Mouse (Mus musculus) lung, adult 10 weeks (tissue): ENCODE measurements around the gene Zbtb21. TPM values are rescaled to one million over a fixed set of nuclear protein-coding genes. Genes with fewer than 3 reads are reported as not detected.

ENCODE experiments used
- polyA plus RNA-seq: library from polyadenylated mRNA; stranded (reverse); fragments of 350-450 nt; fragmentation: Illumina TruSeq; extraction: RNeasy Lipid Tissue Mini Kit (QIAGEN cat#74804); gene quantifications from one replicate; pipeline ENCODE4 v1.2.3, GENCODE M21; 2014; ENCODE audit warnings: low read depth, low replicate concordance; ENCODE audit not compliant: insufficient read depth

Gene Zbtb21
- 6.9 TPM for polyA plus RNA-seq

GRCm38 (mm10) chr16:97962151-97962948 lies at the start of gene Zbtb21, which contains the start of gene C2cd2:
Gene Zbtb21 (minus strand): TSS chr16:97962622.
Gene C2cd2 (minus strand): TSS chr16:97962598.

GRCm38 (mm10) chr16:97996616-97997382 lies 34.4 kb upstream of the Zbtb21 start, which contains the start of gene B230307C23Rik:
Gene B230307C23Rik (plus strand): TSS chr16:97997315.

Other genes with a start within 250 kb of the Zbtb21 start
- 8.9 TPM for gene Ripk4, start 198.8 kb downstream of the Zbtb21 start, polyA plus RNA-seq
- gene Prdm15, start 110.8 kb downstream of the Zbtb21 start, polyA plus RNA-seq = 1.7 TPM
- 15.3 TPM for gene C2cd2, start within 50 bp of the Zbtb21 start, polyA plus RNA-seq
- gene B230307C23Rik, start 34.7 kb upstream of the Zbtb21 start, polyA plus RNA-seq = 6.8 TPM
- 1.2 TPM for gene A630089N07Rik, start 119.8 kb upstream of the Zbtb21 start, polyA plus RNA-seq